Mouse (Mus musculus) lung, embryonic 14.5 days (tissue): Measurements from ENCODE around the gene Mapk8ip1. TPM values are rescaled to one million over a fixed set of nuclear protein-coding genes. Genes with fewer than 3 reads are reported as not detected.

Source experiments
- ATAC-seq: fragments of 200-750 bp; cut with Nextera tagmentation; 2 replicates; pipeline ENCODE4 v1.8.0; 2017; ENCODE audit warnings: mild to moderate bottlenecking, moderate TSS enrichment, moderate library complexity; ENCODE audit not compliant: insufficient read depth
- DNase-seq: peaks from one replicate; pipeline ENCODE4 v3.0.0-alpha.2; 2015
- H3K27ac ChIP-seq: fragments of 300-500 bp; sonication (generic); 2 replicates; pipeline ENCODE4 v1.5.1; 2014; ENCODE audit warnings: low read depth, mild to moderate bottlenecking, moderate library complexity
- H3K27me3 ChIP-seq: fragments of 300-500 bp; sonication (generic); 2 replicates; pipeline ENCODE4 v1.6.1; 2014; ENCODE audit warnings: low read length, control low read depth; ENCODE audit not compliant: insufficient read depth
- H3K36me3 ChIP-seq: fragments of 300-500 bp; sonication (generic); 2 replicates; pipeline ENCODE4 v1.6.1; 2014; ENCODE audit warnings: control low read depth; ENCODE audit not compliant: insufficient read depth
- H3K4me1 ChIP-seq: fragments of 300-500 bp; sonication (generic); 2 replicates; pipeline ENCODE4 v1.6.1; 2014; ENCODE audit warnings: antibody characterized with exemption, control low read depth; ENCODE audit not compliant: insufficient read depth
- H3K4me2 ChIP-seq: fragments of 300-500 bp; sonication (generic); 2 replicates; pipeline ENCODE4 v1.6.1; 2014; ENCODE audit warnings: mild to moderate bottlenecking
- H3K4me3 ChIP-seq: fragments of 300-500 bp; sonication (generic); 2 replicates; pipeline ENCODE4 v1.5.1; 2014; ENCODE audit warnings: low read depth, low read length
- H3K9ac ChIP-seq: fragments of 300-500 bp; sonication (generic); 2 replicates; pipeline ENCODE4 v1.6.1; 2014
- H3K9me3 ChIP-seq: fragments of 300-500 bp; sonication (generic); 2 replicates; pipeline ENCODE4 v1.6.1; 2016; ENCODE audit warnings: low read depth, low read length, control low read depth
- CTCF ChIP-seq: IDR thresholded peaks from 2 replicates; pipeline ENCODE4 v1.5.1; 2016; ENCODE audit warnings: antibody characterized with exemption, low read depth
- WGBS: fragments of 180-500 bp; shearing (Covaris S2); extraction: QIAGEN DNeasy Blood & Tissue Kit; methylation state at CpG from one replicate; pipeline ENCODE4 v1.1.7; 2014; 5-methylcytosine and 5-hydroxymethylcytosine counted together
- polyA plus RNA-seq: library from polyadenylated mRNA; unstranded; fragments of >200 nt; fragmentation: Nextera tagmentation; extraction: Ambion mirVana; gene quantifications from 2 replicates; pipeline ENCODE4 v1.2.1, GENCODE M21; 2014

The Mapk8ip1 gene
- polyA plus RNA-seq, 1 experiment from 2014 or later: 6.2 TPM

DNA sequence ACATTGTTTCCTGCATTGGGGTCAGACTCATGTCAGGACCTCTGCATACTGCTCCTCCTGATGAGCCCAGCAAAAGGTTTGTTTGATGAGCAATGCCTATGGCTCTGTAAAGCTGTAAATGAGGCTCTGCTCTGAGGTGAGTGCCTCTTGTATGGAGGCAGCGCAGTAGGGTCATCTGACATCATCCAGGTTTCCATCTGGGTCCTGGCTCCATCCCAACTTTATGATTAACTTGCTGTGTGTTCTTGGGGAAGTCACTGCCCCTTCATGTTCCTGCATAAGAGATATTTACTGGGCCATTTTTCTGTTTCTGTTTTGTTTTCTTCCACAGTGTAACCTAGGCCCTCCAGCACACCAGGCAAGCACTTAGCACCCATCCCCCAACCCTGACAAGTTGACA lies 3.6 kb downstream of the Mapk8ip1 start:
- TF ChIP-seq CTCF: no peak
- peaks cover 6% of the 10 kb centered on the region; the same call in 1 of the 2 replicates for H3K27me3 ChIP-seq
- H3K4me1 ChIP-seq: 0 out of 2 replicates have a peak, but pooled peaks cover 5% of the 10 kb centered on the region
- H3K9ac ChIP-seq: no peak overlapping the region
- no peak for DNase-seq
- H3K4me3 ChIP-seq: no peak overlapping the region
- H3K36me3 ChIP-seq: no peaks in the 10 kb centered on the region
- no peak for ATAC-seq
- WGBS: 57% methylated on average over 1 of the region's 1 CpGs
- H3K4me2 ChIP-seq: no peak overlapping the region
- no peaks in the 10 kb centered on the region for H3K9me3 ChIP-seq
- no peak overlapping the region for H3K27ac ChIP-seq

DNA sequence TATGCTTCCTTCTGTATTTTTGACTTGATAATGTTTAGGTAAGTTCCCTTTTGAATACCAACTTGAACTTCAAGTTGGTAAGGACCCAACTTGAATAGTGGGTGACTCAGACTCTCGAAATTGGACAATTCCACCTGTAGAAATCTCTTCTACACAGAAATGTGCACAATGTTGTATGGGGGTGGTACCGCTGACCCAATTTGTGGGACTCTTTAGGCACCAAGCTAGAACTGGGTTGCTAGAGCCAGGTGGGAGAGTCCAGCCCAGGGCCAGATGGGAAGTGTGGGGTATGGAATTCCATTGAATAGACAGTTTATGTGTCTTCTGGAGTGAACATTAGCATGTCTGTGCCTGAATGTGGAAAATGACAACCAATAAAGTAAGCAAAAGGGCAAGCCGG lies 5.5 kb downstream of the Mapk8ip1 start:
- WGBS: 76% methylated on average over 3 of the region's 3 CpGs
- peaks cover 10% of the 10 kb centered on the region; the same call in 1 of the 2 replicates for H3K4me1 ChIP-seq
- H3K27me3 ChIP-seq: peaks cover 2% of the 10 kb centered on the region; the same call in 1 of the 2 replicates
- H3K9me3 ChIP-seq: no peaks in the 10 kb centered on the region
- TF ChIP-seq CTCF: no peak
- H3K27ac ChIP-seq: no peak overlapping the region
- H3K36me3 ChIP-seq: no peaks in the 10 kb centered on the region
- no peak overlapping the region for H3K4me3 ChIP-seq
- H3K4me2 ChIP-seq: no peak overlapping the region
- DNase-seq (no peak), ATAC-seq (no peak)
- no peak overlapping the region for H3K9ac ChIP-seq

DNA sequence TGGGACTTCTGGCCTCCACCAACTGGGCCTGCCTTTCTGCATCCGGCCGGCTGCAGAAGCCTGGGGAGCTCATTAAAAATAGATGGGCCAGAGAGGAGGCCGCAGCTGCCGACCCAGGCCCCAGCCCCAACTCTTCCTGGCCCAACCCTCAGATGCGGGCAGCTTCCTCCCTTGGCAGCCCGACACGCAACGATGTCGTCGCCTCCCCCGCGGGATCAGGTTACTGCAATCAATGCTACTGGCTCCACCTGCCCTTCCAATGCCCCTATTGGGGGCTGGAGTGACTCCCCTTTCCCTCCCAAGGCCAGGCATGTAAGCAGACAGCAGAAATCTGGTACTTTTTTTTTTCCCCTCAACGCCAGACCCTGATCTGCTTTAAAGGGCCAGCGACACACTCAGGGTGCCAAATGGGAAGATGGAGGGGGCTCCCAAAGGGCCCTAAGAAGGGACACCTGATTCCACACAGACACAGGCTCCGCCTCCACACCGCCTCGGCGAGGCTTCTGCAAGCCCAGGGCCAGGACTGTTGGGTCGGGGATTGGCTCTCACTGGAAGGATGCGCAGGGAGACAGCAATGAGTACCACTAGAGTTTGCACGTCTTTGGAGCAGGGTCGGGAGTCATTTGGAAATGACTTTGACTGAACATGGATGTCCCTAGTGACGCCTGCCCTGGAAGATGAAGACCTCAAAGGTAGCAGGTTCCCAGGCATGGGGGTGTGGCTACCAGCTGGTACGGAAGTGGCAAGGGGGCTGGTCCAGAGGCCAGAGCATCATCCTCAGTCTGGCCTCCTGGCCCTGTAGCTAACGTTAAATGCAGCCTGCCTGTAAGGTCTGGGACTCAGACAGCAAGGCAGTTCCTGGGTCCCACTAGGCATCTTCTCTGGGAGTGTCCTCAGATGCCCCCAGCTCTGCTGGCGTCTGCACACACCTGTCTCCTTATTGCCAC lies 8.5 kb downstream of the Mapk8ip1 start:
- no peaks in the 10 kb centered on the region for H3K9me3 ChIP-seq
- peak overlapping the region; percentile 45; the same call in 1 of the 2 replicates for H3K27ac ChIP-seq
- peak overlapping the region; percentile 27 for H3K4me3 ChIP-seq
- peak overlapping the region; percentile 44; the same call in 1 of the 2 replicates for H3K9ac ChIP-seq
- no peak for TF ChIP-seq CTCF
- H3K4me2 ChIP-seq: peak overlapping the region; percentile 56
- no peaks in the 10 kb centered on the region for H3K27me3 ChIP-seq
- H3K4me1 ChIP-seq: peaks cover 24% of the 10 kb centered on the region; the same call in 1 of the 2 replicates
- H3K36me3 ChIP-seq: no peaks in the 10 kb centered on the region
- ATAC-seq: no peak
- WGBS: 4% methylated on average over 26 of the region's 26 CpGs
- DNase-seq: peak; percentile 58

DNA sequence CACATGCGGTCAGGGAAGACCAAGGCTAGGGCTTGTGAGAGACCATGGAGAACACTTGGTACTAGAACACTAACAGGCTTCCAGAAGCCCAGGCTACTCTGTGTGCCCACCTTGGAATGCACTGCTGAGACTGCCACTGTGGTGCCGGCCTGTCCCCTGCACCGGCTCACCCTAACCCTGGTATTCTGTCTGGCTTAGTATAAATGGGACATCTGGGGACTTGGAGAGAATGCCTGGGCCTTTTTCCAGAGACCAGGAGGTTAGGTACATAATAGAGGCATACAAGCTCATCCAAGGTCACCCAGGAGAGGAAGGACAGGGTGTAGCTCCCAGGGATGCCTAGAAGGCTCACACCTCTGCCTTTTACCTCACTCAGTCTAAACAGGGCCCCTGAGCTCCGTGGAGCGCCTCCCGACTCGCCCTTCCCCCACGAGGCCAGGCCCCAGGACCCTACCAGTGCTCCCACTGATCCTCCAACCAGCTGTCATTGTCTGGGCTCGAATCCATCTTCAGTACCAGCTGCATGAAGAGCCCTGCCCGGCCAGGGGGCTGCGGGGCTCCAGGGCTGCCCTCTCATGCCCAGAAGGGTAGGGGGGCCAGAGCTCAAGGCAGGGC lies 9.3 kb downstream of the Mapk8ip1 start:
- Histone ChIP-seq H3K4me3 (peak overlapping the region; percentile 27), H3K9me3 (no peaks in the 10 kb centered on the region), H3K4me1 (peaks cover 24% of the 10 kb centered on the region; the same call in 1 of the 2 replicates), H3K36me3 (peaks cover 3% of the 10 kb centered on the region; the same call in 1 of the 2 replicates), H3K27ac (peak overlapping the region; percentile 45; the same call in 1 of the 2 replicates), H3K9ac (peak overlapping the region; percentile 44; the same call in 1 of the 2 replicates), H3K27me3 (no peaks in the 10 kb centered on the region), H3K4me2 (peak overlapping the region; percentile 56)
- no peak for ATAC-seq
- no peak for TF ChIP-seq CTCF
- no peak for DNase-seq
- WGBS: 21% methylated on average over 11 of the region's 11 CpGs

DNA sequence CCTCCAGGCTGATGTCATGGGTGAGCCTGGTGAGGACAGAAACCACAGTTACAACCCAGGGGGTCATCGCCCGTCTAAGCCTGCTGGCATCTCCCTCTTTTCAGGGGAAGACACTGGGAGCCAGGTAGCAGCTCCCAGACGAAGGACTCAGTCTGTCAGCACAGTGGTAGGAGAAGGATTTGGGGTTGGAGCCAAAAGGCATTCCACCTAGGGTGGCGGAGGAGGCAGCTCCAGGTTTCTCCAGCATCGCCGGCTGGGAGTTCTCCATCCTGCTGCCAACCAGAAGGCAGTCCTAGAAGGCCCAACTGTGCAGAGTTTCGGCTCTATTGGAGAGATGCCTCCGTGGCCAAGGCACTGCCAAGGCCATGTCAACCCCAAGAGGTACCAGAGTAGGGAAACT lies 9.9 kb downstream of the Mapk8ip1 start:
- no peak overlapping the region for H3K4me3 ChIP-seq
- WGBS: 86% methylated on average over 8 of the region's 8 CpGs
- H3K4me2 ChIP-seq: no peak overlapping the region; the same call in 1 of the 2 replicates
- ATAC-seq: no peak
- H3K9me3 ChIP-seq: no peaks in the 10 kb centered on the region
- no peaks in the 10 kb centered on the region for H3K27me3 ChIP-seq
- TF ChIP-seq CTCF: no peak
- peaks cover 24% of the 10 kb centered on the region; the same call in 1 of the 2 replicates for H3K4me1 ChIP-seq
- peaks cover 9% of the 10 kb centered on the region for H3K36me3 ChIP-seq
- H3K27ac ChIP-seq: no peak overlapping the region
- no peak overlapping the region for H3K9ac ChIP-seq
- no peak for DNase-seq

DNA sequence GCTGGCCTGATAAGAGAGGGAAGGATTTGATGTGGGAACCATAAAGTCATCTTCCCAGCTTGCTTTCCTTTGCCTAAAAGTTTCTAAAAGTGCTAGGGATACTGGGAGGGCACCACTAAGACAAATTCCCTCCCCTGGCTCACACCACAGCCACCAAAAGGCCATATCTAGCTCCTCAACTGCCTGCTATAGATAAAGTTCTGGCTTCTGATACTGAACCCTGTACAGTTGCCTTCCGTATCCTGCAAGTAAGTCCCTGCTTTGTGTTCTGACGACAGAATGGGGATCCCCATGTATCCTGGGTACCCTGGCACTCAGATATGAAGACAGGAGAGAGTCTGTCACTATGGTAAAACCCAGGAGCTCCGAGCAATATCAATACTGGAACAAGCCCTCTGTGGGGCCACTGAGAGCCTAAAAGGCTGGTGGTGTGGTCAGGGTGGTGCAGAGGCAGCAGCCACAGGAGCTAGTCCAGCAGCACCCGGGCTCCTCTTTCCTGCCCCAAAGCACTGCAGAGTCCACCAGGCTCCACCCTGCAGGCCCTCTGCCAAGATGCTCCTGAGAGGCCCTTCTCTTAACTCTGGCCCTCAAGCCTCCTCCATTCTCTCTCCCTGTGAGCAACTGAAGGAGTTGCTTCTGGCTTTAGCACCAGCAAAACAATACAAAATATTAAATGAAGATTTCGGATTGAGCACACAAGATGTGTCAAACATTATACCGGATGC lies 10.7 kb downstream of the Mapk8ip1 start:
- no peak overlapping the region for H3K4me2 ChIP-seq
- 71% methylated on average over 6 of the region's 6 CpGs for WGBS

More for the DNA sequence above, 10.7 kb downstream of the Mapk8ip1 start:
- Histone ChIP-seq H3K27ac (no peak overlapping the region), H3K27me3 (no peaks in the 10 kb centered on the region), H3K36me3 (peaks cover 17% of the 10 kb centered on the region), H3K9ac (no peak overlapping the region), H3K4me3 (no peak overlapping the region), H3K4me1 (peaks cover 24% of the 10 kb centered on the region; the same call in 1 of the 2 replicates), H3K9me3 (no peaks in the 10 kb centered on the region)
- DNase-seq: no peak
- TF ChIP-seq CTCF: no peak
- ATAC-seq: no peak
